Mouse (Mus musculus) lung, postnatal 10 days (tissue): Measurements from ENCODE around the gene Tmcc3.

Experiments used
- DNase-seq: peaks from one replicate; pipeline ENCODE4 v3.0.0; 2021

Tmcc3 gene

GRCm38 (mm10) chr10:94426000-94426920, 114.5 kb downstream of the Tmcc3 start:
- peak; percentile 96 for DNase-seq

GRCm38 (mm10) chr10:94426921-94427270, 115.1 kb downstream of the Tmcc3 start:
- DNase-seq, result no peak

GRCm38 (mm10) chr10:94428186-94428942, 116.6 kb downstream of the Tmcc3 start:
- no peak for DNase-seq

- DNase-seq, result no peak
Observed at GRCm38 (mm10) chr10:94430566-94430965, 118.8 kb downstream of the Tmcc3 start.

- peak; percentile 81 for DNase-seq
Observed at GRCm38 (mm10) chr10:94432933-94433332, 121.2 kb downstream of the Tmcc3 start.

- no peak for DNase-seq
Observed at GRCm38 (mm10) chr10:94433901-94434300, 122.2 kb downstream of the Tmcc3 start.

GRCm38 (mm10) chr10:94442725-94443124, 131.0 kb downstream of the Tmcc3 start:
- DNase-seq, result no peak

GRCm38 (mm10) chr10:94443453-94443852, 131.7 kb downstream of the Tmcc3 start:
- DNase-seq, result no peak

- no peak for DNase-seq
Observed at GRCm38 (mm10) chr10:94445192-94445591, 133.4 kb downstream of the Tmcc3 start.

- DNase-seq, result peak; percentile 52
Observed at GRCm38 (mm10) chr10:94446379-94447008, 134.7 kb downstream of the Tmcc3 start.

GRCm38 (mm10) chr10:94449676-94450075, 137.9 kb downstream of the Tmcc3 start:
- peak; percentile 51 for DNase-seq

GRCm38 (mm10) chr10:94450781-94451180, 139.0 kb downstream of the Tmcc3 start:
- peak; percentile 30 for DNase-seq

- DNase-seq, result no peak
Observed at GRCm38 (mm10) chr10:94457454-94457853, 145.7 kb downstream of the Tmcc3 start.

- DNase-seq, result peak; percentile 59
Observed at GRCm38 (mm10) chr10:94458690-94459089, 146.9 kb downstream of the Tmcc3 start.

- DNase-seq, result no peak
Observed at GRCm38 (mm10) chr10:94461378-94461777, 149.6 kb downstream of the Tmcc3 start.

- peak; percentile 32 for DNase-seq
Observed at GRCm38 (mm10) chr10:94461871-94462270, 150.1 kb downstream of the Tmcc3 start.

- DNase-seq, result peak; percentile 96
Observed at GRCm38 (mm10) chr10:94462386-94463064, 150.8 kb downstream of the Tmcc3 start.

GRCm38 (mm10) chr10:94463410-94463809, 151.7 kb downstream of the Tmcc3 start:
- DNase-seq, result no peak

- no peak for DNase-seq
Observed at GRCm38 (mm10) chr10:94465646-94466045, 153.9 kb downstream of the Tmcc3 start.

GRCm38 (mm10) chr10:94466313-94466712, 154.6 kb downstream of the Tmcc3 start:
- peak; percentile 73 for DNase-seq

- DNase-seq, result peak; percentile 31
Observed at GRCm38 (mm10) chr10:94471487-94471886, 159.7 kb downstream of the Tmcc3 start.

- no peak for DNase-seq
Observed at GRCm38 (mm10) chr10:94473501-94473900, 161.8 kb downstream of the Tmcc3 start.

GRCm38 (mm10) chr10:94474185-94474584, 162.4 kb downstream of the Tmcc3 start:
- no peak for DNase-seq
